Mouse (Mus musculus) 416B (cell line): ENCODE results near the gene Dld.

Experiments used
- DNase-seq: peaks from one replicate; pipeline ENCODE4 v3.0.0; 2011; ENCODE audit warnings: low read depth

Gene Dld

DNA sequence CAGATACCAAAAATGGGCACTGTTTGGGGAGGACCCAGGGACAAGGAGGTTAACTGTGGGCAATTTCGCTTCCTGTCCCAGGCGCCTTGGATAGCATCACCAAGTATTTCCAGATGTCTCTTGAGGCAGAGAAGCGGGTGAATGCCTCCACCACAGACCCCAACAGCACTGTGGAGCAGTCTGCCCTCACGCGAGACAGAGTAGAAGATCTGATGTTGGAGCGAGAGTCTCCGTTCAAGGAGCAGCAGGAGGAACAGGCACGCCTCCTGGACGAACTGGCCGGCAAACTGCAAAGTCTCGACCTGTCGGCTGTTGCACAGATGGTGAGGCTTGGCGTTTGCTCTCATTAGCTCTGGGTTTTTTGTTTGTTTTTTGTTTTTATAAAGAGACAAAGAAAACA, 30.4 kb downstream of the Dld start:
- DNase-seq, result no peak

- no peak for DNase-seq
These were observed 32.8 kb downstream of the Dld start for GRCm38 (mm10) chr12:31318409-31318963.

DNA sequence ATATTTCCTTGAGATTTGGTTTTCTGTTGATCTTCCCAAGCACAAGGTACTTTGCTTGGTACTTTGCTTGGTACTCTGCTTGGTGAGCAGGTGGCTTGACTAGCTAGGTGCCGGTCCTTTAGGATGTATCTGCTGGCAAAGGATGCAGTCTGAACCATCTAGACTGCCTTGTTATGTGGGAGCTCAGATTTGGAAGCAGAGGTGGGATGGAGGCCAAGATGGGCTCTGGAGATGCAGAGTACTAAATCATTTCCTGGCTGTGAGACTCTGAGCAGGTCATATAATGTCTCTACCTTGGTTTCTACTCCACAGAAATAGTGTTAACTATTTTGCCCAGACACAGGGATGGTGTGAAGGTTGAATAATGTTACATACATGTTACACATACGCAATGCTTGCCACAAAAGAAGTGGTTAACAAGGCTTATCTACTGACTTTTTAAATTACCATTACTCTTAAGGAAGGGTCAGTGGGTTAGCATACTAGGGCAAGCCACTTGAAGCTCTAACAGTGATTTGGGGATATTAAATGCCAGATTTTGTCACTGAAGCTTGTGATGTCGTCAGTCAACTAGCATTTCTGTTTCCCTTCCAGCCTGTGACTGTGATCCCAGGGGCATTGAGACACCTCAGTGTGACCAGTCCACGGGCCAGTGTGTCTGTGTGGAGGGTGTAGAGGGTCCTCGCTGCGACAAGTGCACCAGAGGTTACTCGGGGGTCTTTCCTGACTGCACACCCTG, 33.4 kb downstream of the Dld start:
- DNase-seq, result no peak

DNA sequence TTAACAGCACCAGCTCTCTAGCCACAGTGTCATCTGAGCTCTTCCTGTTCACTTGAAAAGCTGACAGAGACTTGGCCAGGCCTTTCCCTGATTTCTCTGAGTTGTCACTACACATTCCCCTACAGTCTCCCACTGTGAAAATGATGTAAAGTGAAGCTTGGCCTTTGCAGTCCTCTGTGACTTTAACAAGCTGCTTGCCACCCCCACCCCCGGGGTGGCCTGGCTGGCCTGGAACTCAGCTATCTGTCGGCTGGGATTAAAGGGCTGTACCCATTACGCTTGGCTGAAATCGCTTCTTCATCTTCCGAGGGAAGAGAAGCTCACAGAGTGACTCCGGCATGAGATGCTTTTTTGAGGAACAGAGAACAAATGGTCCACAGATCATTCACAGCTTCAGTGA, 35.3 kb downstream of the Dld start:
- DNase-seq, result no peak

DNA sequence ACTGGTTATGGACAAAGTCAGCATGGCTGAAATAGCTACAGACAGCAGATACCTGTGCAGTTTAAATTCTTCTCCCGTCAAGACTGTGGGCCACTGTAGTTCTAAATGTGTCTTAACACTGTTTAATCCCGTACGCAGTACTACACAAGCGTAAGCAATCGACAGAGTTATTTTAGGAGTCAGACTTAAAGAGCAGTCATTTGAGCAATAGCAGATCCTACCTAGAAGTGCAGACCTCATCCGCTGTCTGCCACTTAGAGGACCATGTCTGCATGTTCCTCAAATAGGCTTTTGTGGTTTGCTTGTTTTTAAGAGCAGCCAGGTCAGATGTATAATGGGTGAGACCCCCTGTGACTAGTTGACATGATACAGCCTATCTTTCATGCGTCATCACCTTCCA, 36.9 kb downstream of the Dld start:
- DNase-seq, result no peak

GRCm38 (mm10) chr12:31313136-31313535, 38.1 kb downstream of the Dld start:
- no peak for DNase-seq

DNA sequence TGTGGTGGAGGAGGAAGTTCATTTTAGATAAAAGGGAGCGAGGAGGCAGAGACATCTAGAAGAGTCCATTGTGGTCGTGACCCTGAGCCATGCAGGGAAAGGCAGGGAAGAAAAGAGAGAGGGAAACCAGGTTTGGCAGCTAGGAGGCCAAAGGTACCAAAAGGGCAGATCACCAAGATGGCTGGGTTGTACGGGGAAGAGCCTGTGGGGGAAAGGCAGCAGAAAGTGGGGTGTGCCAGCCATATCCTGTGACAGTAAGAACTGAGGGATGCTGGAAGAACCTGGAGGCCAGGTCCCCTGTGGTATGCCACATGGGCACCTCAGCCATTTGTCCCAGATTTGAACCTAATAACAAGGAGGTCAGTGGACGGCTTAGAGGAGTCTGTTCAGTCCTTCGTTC, 39.0 kb downstream of the Dld start:
- DNase-seq, result no peak

GRCm38 (mm10) chr12:31311671-31312265, 39.5 kb downstream of the Dld start:
- DNase-seq, result no peak

- no peak for DNase-seq
These were observed 40.6 kb downstream of the Dld start for GRCm38 (mm10) chr12:31310687-31311086.

DNA sequence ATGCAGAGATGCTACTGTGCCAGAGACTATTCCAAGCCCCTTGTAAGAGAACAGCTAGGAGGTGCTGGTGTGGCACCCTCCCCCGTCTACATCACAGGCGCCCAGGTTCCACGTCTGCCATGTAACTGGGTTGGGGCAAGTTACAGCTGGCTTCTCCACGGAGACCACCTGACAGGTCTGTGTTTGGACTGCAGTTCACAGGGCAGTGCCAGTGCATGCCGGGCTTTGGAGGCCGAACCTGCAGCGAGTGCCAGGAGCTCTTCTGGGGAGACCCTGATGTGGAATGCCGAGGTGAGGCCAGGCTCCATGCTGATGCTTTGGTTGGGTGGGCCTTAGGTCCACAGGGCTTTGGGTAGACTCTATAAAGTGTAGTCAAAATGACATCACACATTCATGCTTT, 43.5 kb downstream of the Dld start:
- DNase-seq, result no peak

GRCm38 (mm10) chr12:31307011-31307410, 44.2 kb downstream of the Dld start:
- DNase-seq, result no peak

GRCm38 (mm10) chr12:31306075-31306675, 45.1 kb downstream of the Dld start:
- DNase-seq, result peak; percentile 29

- DNase-seq, result no peak
These were observed 48.3 kb downstream of the Dld start for GRCm38 (mm10) chr12:31302766-31303511.

- no peak for DNase-seq
These were observed 49.0 kb downstream of the Dld start for GRCm38 (mm10) chr12:31302266-31302665.

DNA sequence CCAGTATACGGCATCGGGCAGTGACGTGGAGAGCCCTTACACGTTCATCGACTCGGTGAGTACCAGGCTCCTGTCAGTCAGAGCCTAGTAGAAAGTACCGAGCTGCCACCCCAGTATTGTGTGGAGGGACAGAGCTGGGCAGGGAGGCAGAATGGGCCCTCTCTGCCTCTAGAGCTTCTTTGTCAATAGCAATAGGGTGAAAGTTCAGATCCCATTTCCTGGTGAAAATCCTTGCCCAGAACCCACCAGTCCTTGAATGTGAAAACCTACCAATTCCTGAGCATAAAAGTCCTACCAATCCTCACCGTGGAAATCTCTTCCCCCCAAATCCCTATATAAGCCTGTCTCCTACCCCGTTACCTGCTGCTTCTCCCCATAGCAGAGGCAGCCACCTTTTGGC, 51.0 kb downstream of the Dld start:
- DNase-seq, result no peak

DNA sequence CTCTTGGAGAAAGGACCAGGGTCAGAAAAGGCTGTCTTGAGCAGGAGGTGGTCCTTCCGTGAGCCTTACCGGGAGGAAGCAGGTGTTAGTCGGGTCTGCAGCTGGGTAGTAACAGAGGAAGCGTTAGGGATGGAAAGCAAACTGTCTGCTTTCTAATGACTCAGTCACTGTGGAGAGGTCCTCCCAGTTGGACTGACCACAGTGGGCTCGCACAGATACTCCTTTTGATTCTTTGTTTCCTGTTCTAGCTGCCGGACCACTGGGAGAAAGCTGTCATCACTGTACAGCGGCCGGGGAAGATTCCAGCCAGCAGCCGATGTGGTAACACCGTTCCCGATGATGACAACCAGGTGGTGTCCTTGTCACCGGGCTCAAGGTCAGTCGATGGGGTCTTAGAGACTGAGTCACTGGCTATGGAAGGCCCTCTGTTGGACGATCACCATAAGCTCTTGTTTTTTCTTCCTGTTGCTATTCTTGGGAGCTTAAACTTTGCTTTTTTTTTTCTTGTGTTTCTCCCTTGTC, 51.5 kb downstream of the Dld start:
- peak; percentile 79 for DNase-seq

DNA sequence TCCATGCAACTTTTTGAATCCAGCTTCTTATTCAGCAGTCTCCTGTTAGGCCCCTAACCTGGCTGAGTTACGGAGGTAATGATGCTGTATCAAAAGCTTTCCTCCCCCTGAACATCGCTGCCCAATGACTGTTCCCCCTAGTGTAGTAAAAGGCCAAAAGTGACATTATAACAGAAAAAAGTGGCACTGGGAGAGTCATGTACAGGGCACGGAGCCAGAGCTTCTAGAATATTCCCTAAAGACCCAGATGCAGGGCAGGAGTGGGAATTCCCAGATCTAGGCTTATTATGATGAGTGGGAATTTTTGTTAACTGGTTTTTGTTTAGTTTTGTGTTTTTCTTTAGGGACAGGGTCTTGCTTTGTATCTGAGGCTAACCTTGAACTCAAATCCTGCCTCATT, 52.1 kb downstream of the Dld start:
- no peak for DNase-seq

DNA sequence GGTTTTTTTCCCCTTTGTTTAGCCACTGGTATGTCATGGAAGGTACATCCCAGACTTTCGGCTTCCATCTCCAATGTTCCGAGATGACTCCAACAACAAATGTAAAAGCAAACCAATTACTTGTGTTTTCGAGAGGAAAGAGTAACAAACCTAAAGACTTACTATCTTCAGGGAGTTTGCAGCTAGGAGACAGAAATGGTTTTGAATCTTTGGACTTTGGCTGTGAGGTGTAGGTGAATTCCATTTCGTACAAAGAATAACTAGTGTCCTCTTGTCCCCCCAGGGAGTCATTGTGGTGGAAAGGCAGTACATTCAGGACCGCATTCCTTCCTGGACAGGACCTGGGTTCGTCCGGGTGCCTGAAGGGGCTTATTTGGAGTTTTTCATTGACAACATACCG, 52.7 kb downstream of the Dld start:
- DNase-seq, result no peak

GRCm38 (mm10) chr12:31298122-31298521, 53.1 kb downstream of the Dld start:
- no peak for DNase-seq

- peak; percentile 51 for DNase-seq
These were observed 55.2 kb downstream of the Dld start for GRCm38 (mm10) chr12:31296097-31296496.

- no peak for DNase-seq
These were observed 55.7 kb downstream of the Dld start for GRCm38 (mm10) chr12:31295505-31295904.

GRCm38 (mm10) chr12:31294996-31295395, 56.3 kb downstream of the Dld start:
- DNase-seq, result no peak
